Comparison of ENCODE assay signal across 8 mouse cellular contexts in genomic region chrX:105764162-105765004, GRCm38 (mm10). TPM values are rescaled to one million over a fixed set of nuclear protein-coding genes. Genes with fewer than 3 reads are reported as not detected.
DNase-seq lines count a peak whose midpoint lies in the region; ATAC-seq lines count a peak whose summit lies in the region.

Gene Fgf16, plus strand, starts transcription at chrX:105764279.

- no peaks in the 10 kb centered on the region for H3K9me3 ChIP-seq in heart, embryonic 10.5 days
- no peaks in the 10 kb centered on the region for H3K9me3 ChIP-seq in limb, embryonic 10.5 days (replicated peaks)
- H3K9me3 ChIP-seq in neural tube, embryonic 13.5 days = no peaks in the 10 kb centered on the region

- H3K4me1 ChIP-seq in heart, embryonic 10.5 days = 0 out of 2 replicates have a peak, but pooled peaks cover 8% of the 10 kb centered on the region
- H3K4me1 ChIP-seq in limb, embryonic 10.5 days = peaks cover 17% of the 10 kb centered on the region
- H3K4me1 ChIP-seq in neural tube, embryonic 13.5 days (replicated peaks) = peaks cover 19% of the 10 kb centered on the region

- H3K27me3 ChIP-seq in heart, embryonic 10.5 days (ENCODE audit: insufficient read depth, poor library complexity, severe bottlenecking) = peaks cover 68% of the 10 kb centered on the region
- H3K27me3 ChIP-seq in limb, embryonic 10.5 days (ENCODE audit: low read depth, poor library complexity, severe bottlenecking) = peaks cover 97% of the 10 kb centered on the region
- H3K27me3 ChIP-seq in neural tube, embryonic 13.5 days = peaks cover 75% of the 10 kb centered on the region

- WGBS in heart, embryonic 10.5 days = 11% methylated on average over 84 of the region's 86 CpGs
- 6% methylated on average over 78 of the region's 86 CpGs for WGBS in limb, embryonic 10.5 days
- WGBS in neural tube, embryonic 13.5 days = 18% methylated on average over 56 of the region's 86 CpGs

- H3K4me3 ChIP-seq in heart, embryonic 10.5 days = peak within 1 kb of the TSS; percentile 57
- peak within 1 kb of the TSS; percentile 42 for H3K4me3 ChIP-seq in limb, embryonic 10.5 days
- H3K4me3 ChIP-seq in neural tube, embryonic 13.5 days = peak within 1 kb of the TSS; percentile 38

- 0 out of 2 replicates have a peak within 1 kb of the TSS, but pooled peaks have one; percentile 22 for H3K27ac ChIP-seq in heart, embryonic 10.5 days
- no peak within 1 kb of the TSS for H3K27ac ChIP-seq in limb, embryonic 10.5 days
- no peak within 1 kb of the TSS for H3K27ac ChIP-seq in neural tube, embryonic 13.5 days (replicated peaks)

- H3K4me2 ChIP-seq in neural tube, embryonic 13.5 days = peak within 1 kb of the TSS; percentile 61

- H3K9ac ChIP-seq in neural tube, embryonic 13.5 days = peak within 1 kb of the TSS; percentile 41; the same call in 1 of the 2 replicates

- no peaks in the 10 kb centered on the region for H3K36me3 ChIP-seq in heart, embryonic 10.5 days
- H3K36me3 ChIP-seq in limb, embryonic 10.5 days = no peaks in the 10 kb centered on the region
- H3K36me3 ChIP-seq in neural tube, embryonic 13.5 days = no peaks in the 10 kb centered on the region

- DNase-seq in right cerebral cortex, postnatal 4 days = peak; percentile 6
- no peak for DNase-seq in right cerebral cortex, adult 18-20 months
- DNase-seq in embryo, embryonic 9.5 days (ENCODE audit: extremely low spot score) = peak; percentile 7
- no peak for DNase-seq in heart, embryonic 10.5 days (ENCODE audit: low spot score)
- peak; percentile 41 for DNase-seq in limb, embryonic 10.5 days (ENCODE audit: low spot score)
- no peak for DNase-seq in layer of hippocampus, adult 11-12 months (ENCODE audit: low spot score)
- DNase-seq in frontal cortex, postnatal 25 days (ENCODE audit: low spot score in 2 of 2) = no peak

- ATAC-seq in neural tube, embryonic 13.5 days (ENCODE audit: low read depth) = peak; percentile 45

RNA-seq across cellular contexts. Expression of gene Fgf16, which starts in this region (rescaled TPM):
- polyA plus RNA-seq in heart, embryonic 10.5 days (2016; fragmentation: Nextera tagmentation; extraction: Ambion mirVana) = 0.09 TPM in 1 of 2 replicates, not detected in the other
- not detected in 2 replicates for polyA plus RNA-seq in limb, embryonic 10.5 days (2016; fragmentation: Nextera tagmentation; extraction: Ambion mirVana)
- polyA plus RNA-seq in neural tube, embryonic 13.5 days (2015; fragmentation: Nextera tagmentation; extraction: Ambion mirVana) = not detected in 2 replicates

Comparison
In these comparisons a context has a peak if more than half of its experiments do, and no peak if none do; other contexts are left out.
1. DNase-seq: peak in right cerebral cortex, postnatal 4 days (single experiment) and embryo, embryonic 9.5 days (single experiment); none in right cerebral cortex, adult 18-20 months (single experiment), heart, embryonic 10.5 days (single experiment), layer of hippocampus, adult 11-12 months (single experiment) and frontal cortex, postnatal 25 days (0 of 2).
2. Peak in DNase-seq and H3K4me3 ChIP-seq in limb, embryonic 10.5 days; RNA of the gene not detected or under 1 TPM.
3. Peak in ATAC-seq, H3K4me3 ChIP-seq, H3K9ac ChIP-seq and H3K4me2 ChIP-seq in neural tube, embryonic 13.5 days; RNA of the gene not detected or under 1 TPM.
4. Peak in every context shown above with its lines, with median percentiles within 50 percentile points of each other: H3K4me3 ChIP-seq.